Mouse (Mus musculus): ENCODE results near the gene Lep.

The Lep gene

DNA sequence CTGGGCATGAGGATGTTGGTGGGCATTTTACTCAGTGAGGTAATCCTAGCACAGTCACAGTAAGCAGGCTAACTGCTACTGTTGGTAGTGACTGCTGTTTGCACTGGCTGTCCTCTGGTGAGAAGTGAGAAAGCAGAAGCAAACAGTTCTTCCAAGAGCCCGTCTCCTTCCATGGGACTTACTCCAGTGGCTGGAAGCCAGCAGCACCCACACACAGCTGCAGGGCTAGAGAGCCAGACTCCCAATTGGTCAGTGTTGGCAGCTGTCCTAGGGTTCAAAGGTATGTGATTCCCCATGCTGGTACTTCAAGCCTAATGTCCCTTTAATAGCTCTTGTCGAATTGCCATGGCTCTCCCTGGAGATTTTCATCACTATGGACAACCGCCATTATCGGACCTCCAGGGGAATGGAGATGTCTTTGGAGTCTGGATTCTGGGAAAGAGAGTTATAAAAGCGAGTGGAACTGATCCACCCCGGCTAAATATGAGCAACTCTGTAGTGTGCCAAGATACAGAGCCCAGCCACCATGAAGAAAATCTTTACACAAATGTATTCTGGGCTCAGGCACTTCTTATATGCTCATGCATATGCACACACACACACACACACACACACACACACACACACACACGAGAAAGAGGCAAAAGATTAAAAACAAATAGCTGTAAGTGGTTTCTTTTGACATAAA lies 57.5 kb downstream of the Lep start:
- ATAC-seq (ENCODE audit: low TSS enrichment): peak; percentile 84

DNA sequence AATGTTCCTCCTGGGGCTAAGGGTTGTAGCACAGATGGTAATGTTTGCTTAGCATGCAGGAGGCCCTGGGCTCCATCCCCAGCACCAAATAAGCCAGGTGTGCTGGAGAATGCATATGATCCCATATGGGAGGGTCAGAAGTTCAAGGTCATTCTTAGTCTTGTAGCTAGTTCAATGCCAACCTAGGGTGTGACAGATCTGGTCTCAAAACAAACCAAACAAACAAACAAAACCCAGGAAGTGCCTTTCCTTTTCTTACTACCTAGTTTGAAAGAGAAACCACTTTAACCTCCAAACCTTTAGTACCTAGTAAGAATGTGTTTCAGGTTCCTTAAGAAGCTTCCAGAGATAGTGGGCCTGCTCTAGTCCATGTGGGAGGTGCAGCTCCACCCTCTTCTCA lies 58.2 kb downstream of the Lep start:
- no peak for ATAC-seq (ENCODE audit: low TSS enrichment)

DNA sequence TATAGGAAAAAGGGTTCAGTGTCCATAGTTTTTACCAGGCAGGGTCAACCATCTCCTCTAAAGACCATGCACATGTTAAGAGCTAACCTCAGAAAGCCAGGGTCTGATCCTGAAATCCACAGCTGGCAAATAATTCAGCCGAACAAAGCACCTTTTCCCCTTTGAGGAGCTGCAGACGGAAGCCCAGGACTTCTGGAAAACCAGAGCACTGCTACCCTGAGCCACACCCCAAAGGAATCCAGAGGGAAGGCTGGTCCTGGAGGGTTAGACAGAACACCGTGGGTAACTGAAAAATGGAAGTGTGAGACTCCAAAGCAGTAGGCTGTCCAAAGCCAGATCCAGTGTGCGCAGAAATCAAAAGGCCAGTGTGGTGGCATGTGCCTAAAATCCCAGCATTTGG lies 58.9 kb downstream of the Lep start:
- ATAC-seq (ENCODE audit: low TSS enrichment): no peak

DNA sequence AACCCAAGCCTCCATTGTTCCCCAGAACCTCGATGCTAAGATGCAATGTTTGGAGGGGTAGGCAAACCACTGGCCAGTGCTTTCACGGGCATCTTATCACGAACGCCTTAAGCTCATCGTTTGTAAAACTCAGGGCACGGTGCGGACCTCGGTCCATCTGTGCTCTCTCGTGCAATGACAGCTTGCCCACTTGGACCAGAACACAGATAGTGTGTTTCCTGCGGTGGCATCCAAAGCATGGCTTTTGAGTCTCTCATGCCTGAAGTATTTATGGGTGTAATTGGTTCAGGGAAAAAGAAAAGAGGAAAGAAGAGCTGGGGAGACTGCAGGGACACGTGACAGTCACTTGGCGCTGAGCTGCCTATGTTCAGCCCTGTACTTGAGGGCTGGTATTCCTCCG lies 60.0 kb downstream of the Lep start:
- ATAC-seq (ENCODE audit: low TSS enrichment): no peak

All from frontal cortex, adult (tissue).